11 mouse cellular contexts compared by ENCODE assay signal in genomic region chr14:47419034-47419625, GRCm38 (mm10). TPM values are rescaled to one million over a fixed set of nuclear protein-coding genes. Genes with fewer than 3 reads are reported as not detected.
A peak's percentile ranks its signal among the peaks of the same experiment; 100 is the strongest.
DNase-seq lines count a peak whose midpoint lies in the region; ATAC-seq and TF ChIP-seq lines count a peak whose summit lies in the region.
"Had no signal": no experiment of that assay in that cellular context is flagged by ENCODE, and none has a peak within 500 bp of the region (broad histone marks: within the 10 kb centered on the region; RNA-seq: fewer than 3 reads in every experiment).

No protein-coding gene starts in this region.

- peaks cover 24% of the 10 kb centered on the region for H3K36me3 ChIP-seq in heart, embryonic 13.5 days
- peaks cover 21% of the 10 kb centered on the region for H3K36me3 ChIP-seq in heart, embryonic 12.5 days
- H3K36me3 ChIP-seq in lung, embryonic 14.5 days (ENCODE audit: insufficient read depth) = peaks cover 22% of the 10 kb centered on the region
- peaks cover 14% of the 10 kb centered on the region for H3K36me3 ChIP-seq in ES-E14 (ENCODE audit: control insufficient read depth, insufficient read depth, low read length, poor library complexity, severe bottlenecking)
- peaks cover 15% of the 10 kb centered on the region; the same call in 1 of the 2 replicates for H3K36me3 ChIP-seq in limb, embryonic 15.5 days

- no peak for TF ChIP-seq CTCF in lung, embryonic 14.5 days (IDR thresholded peaks at IDR 0.05; ENCODE audit: low read depth)

- H3K9me3 ChIP-seq in heart, embryonic 13.5 days = no peaks in the 10 kb centered on the region
- H3K9me3 ChIP-seq in heart, embryonic 12.5 days (replicated peaks) = no peaks in the 10 kb centered on the region
- H3K9me3 ChIP-seq in lung, embryonic 14.5 days (ENCODE audit: low read depth, low read length) = no peaks in the 10 kb centered on the region
- H3K9me3 ChIP-seq in ES-E14 (ENCODE audit: control insufficient read depth, insufficient read depth, low read depth, low read length) = no peaks in the 10 kb centered on the region
- no peaks in the 10 kb centered on the region for H3K9me3 ChIP-seq in limb, embryonic 15.5 days

- H3K4me2 ChIP-seq in heart, embryonic 13.5 days = 0 out of 2 replicates have a peak overlapping the region, but pooled peaks have one; percentile 79
- no peak overlapping the region for H3K4me2 ChIP-seq in heart, embryonic 12.5 days
- peak overlapping the region; percentile 87 for H3K4me2 ChIP-seq in lung, embryonic 14.5 days
- no peak overlapping the region for H3K4me2 ChIP-seq in limb, embryonic 15.5 days

- H3K4me1 ChIP-seq in heart, embryonic 13.5 days = peaks cover 21% of the 10 kb centered on the region
- H3K4me1 ChIP-seq in heart, embryonic 12.5 days (replicated peaks) = peaks cover 15% of the 10 kb centered on the region
- H3K4me1 ChIP-seq in lung, embryonic 14.5 days (ENCODE audit: insufficient read depth) = 0 out of 2 replicates have a peak, but pooled peaks cover 4% of the 10 kb centered on the region
- H3K4me1 ChIP-seq in ES-E14 (ENCODE audit: control insufficient read depth in 2 of 2, insufficient read depth in 2 of 2, low read length in 2 of 2, poor library complexity in 1 of 2) = peaks cover 3 to 13% of the 10 kb centered on the region in 2 experiments; a peak in 3 of 4 replicates
- H3K4me1 ChIP-seq in limb, embryonic 15.5 days = peaks cover 24% of the 10 kb centered on the region

- no peak overlapping the region for H3K9ac ChIP-seq in heart, embryonic 13.5 days
- H3K9ac ChIP-seq in heart, embryonic 12.5 days = no peak overlapping the region
- H3K9ac ChIP-seq in lung, embryonic 14.5 days = peak overlapping the region; percentile 38; the same call in 1 of the 2 replicates
- peak overlapping the region; percentile 47; the same call in 1 of the 2 replicates for H3K9ac ChIP-seq in ES-E14 (ENCODE audit: insufficient read depth, low read depth, low read length, poor library complexity, severe bottlenecking)
- H3K9ac ChIP-seq in limb, embryonic 15.5 days = no peak overlapping the region

- ATAC-seq in heart, embryonic 13.5 days (ENCODE audit: extremely low read depth, insufficient number of reproducible peaks, low FRiP score, low TSS enrichment) = no peak
- no peak for ATAC-seq in heart, embryonic 12.5 days (ENCODE audit: insufficient number of reproducible peaks, low FRiP score)
- no peak for ATAC-seq in lung, embryonic 14.5 days (ENCODE audit: insufficient read depth)
- ATAC-seq in limb, embryonic 15.5 days (ENCODE audit: insufficient number of reproducible peaks, low FRiP score, low TSS enrichment, low read depth) = no peak
- no peak for ATAC-seq in monocyte, adult 5-6 weeks (replicated peaks; ENCODE audit: insufficient number of reproducible peaks, low FRiP score, low TSS enrichment, poor library complexity, severe bottlenecking)

- peak overlapping the region; percentile 32; the same call in 1 of the 2 replicates for H3K27ac ChIP-seq in heart, embryonic 13.5 days (replicated peaks)
- no peak overlapping the region for H3K27ac ChIP-seq in heart, embryonic 12.5 days (ENCODE audit: poor library complexity, severe bottlenecking)
- peak overlapping the region; percentile 61 for H3K27ac ChIP-seq in lung, embryonic 14.5 days (ENCODE audit: low read depth)
- no peak overlapping the region; the same call in 1 of the 2 replicates for H3K27ac ChIP-seq in ES-E14 (ENCODE audit: insufficient read depth, low read depth, low read length, poor library complexity, severe bottlenecking)
- H3K27ac ChIP-seq in limb, embryonic 15.5 days = peak overlapping the region; percentile 18; the same call in 1 of the 2 replicates

- 0 out of 2 replicates have a peak overlapping the region, but pooled peaks have one; percentile 75 for H3K4me3 ChIP-seq in heart, embryonic 13.5 days
- no peak overlapping the region for H3K4me3 ChIP-seq in heart, embryonic 12.5 days
- no peak overlapping the region for H3K4me3 ChIP-seq in lung, embryonic 14.5 days (ENCODE audit: low read depth, low read length)
- H3K4me3 ChIP-seq in ES-E14 (ENCODE audit: insufficient read depth in 1 of 2, low read depth in 1 of 2, low read length in 2 of 2, poor library complexity in 1 of 2, severe bottlenecking in 1 of 2) = peak overlapping the region; percentile 6 to 46; a peak in 2 of 4 replicates
- H3K4me3 ChIP-seq in limb, embryonic 15.5 days = no peak overlapping the region

- no peaks in the 10 kb centered on the region for H3K27me3 ChIP-seq in heart, embryonic 13.5 days (replicated peaks)
- no peaks in the 10 kb centered on the region for H3K27me3 ChIP-seq in heart, embryonic 12.5 days (replicated peaks)
- H3K27me3 ChIP-seq in lung, embryonic 14.5 days (ENCODE audit: insufficient read depth, low read length) = no peaks in the 10 kb centered on the region
- H3K27me3 ChIP-seq in limb, embryonic 15.5 days = no peaks in the 10 kb centered on the region

- in situ Hi-C loops in ES-E14 (cut with MboI; ENCODE audit: low sequenced_read_pairs in 2 of 2, unreplicated experiment in 2 of 2) = no loop called here

- WGBS in heart, embryonic 13.5 days = 77% methylated on average over 9 of the region's 9 CpGs
- 81% methylated on average over 9 of the region's 9 CpGs for WGBS in heart, embryonic 12.5 days
- 70% methylated on average over 9 of the region's 9 CpGs for WGBS in lung, embryonic 14.5 days
- 68% methylated on average over 9 of the region's 9 CpGs for WGBS in limb, embryonic 15.5 days

- no peak for DNase-seq in lung, embryonic 14.5 days
- no peak for DNase-seq in lung, postnatal 4 days
- DNase-seq in ES-E14 (ENCODE audit: low read depth, low spot score) = no peak
- no peak for DNase-seq in gastrocnemius, postnatal 10 days
- DNase-seq: cerebellum, adult 18-20 months; kidney, adult 18-20 months; right cerebral cortex, postnatal 25 days had no signal

TF ChIP-seq in ES-E14, 5 proteins besides CTCF, POLR2A, EP300 and RAD21:
- TF ChIP-seq ZC3H11A (IDR thresholded peaks at IDR 0.05; ENCODE audit: borderline replicate concordance, low read depth, low read length) (no peak), MAFK (IDR thresholded peaks at IDR 0.05; ENCODE audit: insufficient read depth, low read depth, low read length) (no peak), ZNF384 (IDR thresholded peaks at IDR 0.05; ENCODE audit: low read depth, low read length) (no peak; the same call in 1 of the 2 replicates), HCFC1 (IDR thresholded peaks at IDR 0.05; ENCODE audit: borderline replicate concordance, insufficient read depth, low read length) (no peak), CHD2 (IDR thresholded peaks at IDR 0.05; ENCODE audit: low read depth, low read length) (no peak)

RNA-seq across cellular contexts. Expression of gene Dlgap5, which starts 0.9 kb away (rescaled TPM):
- 31.0 and 33.4 TPM in 2 replicates for polyA plus RNA-seq in heart, embryonic 13.5 days (2015; fragmentation: Nextera tagmentation; extraction: Ambion mirVana)
- 45.7 and 51.8 TPM in 2 replicates for polyA plus RNA-seq in heart, embryonic 12.5 days (2016; fragmentation: Nextera tagmentation; extraction: Ambion mirVana)
- 56.0 and 58.6 TPM in 2 replicates for polyA plus RNA-seq in lung, embryonic 14.5 days (2014; fragmentation: Nextera tagmentation; extraction: Ambion mirVana)
- total RNA-seq in ES-E14 (2012; rRNA removed) = 46.8 and 68.2 TPM in 2 replicates
- 34.4 and 36.8 TPM in 2 replicates for polyA plus RNA-seq in limb, embryonic 15.5 days (2015; fragmentation: Nextera tagmentation; extraction: Ambion mirVana)
- total RNA-seq in monocyte, adult 5-6 weeks (2017) = 2.2 to 12.5 TPM (median 10.1 TPM) in 3 replicates
- 10 to 100 TPM in 1 of 2 experiments, 1 to 10 TPM in 1; 5.0 to 10.0 TPM for total RNA-seq in gastrocnemius, postnatal 10 days (2021)

RNA-seq across cellular contexts. Expression of gene Fbxo34, which starts 31.1 kb away (rescaled TPM):
- polyA plus RNA-seq in heart, embryonic 13.5 days (2015; fragmentation: Nextera tagmentation; extraction: Ambion mirVana) = 15.1 and 16.0 TPM in 2 replicates
- polyA plus RNA-seq in heart, embryonic 12.5 days (2016; fragmentation: Nextera tagmentation; extraction: Ambion mirVana) = 24.0 and 24.8 TPM in 2 replicates
- 19.5 and 23.5 TPM in 2 replicates for polyA plus RNA-seq in lung, embryonic 14.5 days (2014; fragmentation: Nextera tagmentation; extraction: Ambion mirVana)
- total RNA-seq in ES-E14 (2012; rRNA removed) = 17.0 and 36.8 TPM in 2 replicates
- 22.1 and 24.2 TPM in 2 replicates for polyA plus RNA-seq in limb, embryonic 15.5 days (2015; fragmentation: Nextera tagmentation; extraction: Ambion mirVana)
- total RNA-seq in monocyte, adult 5-6 weeks (2017) = 18.2 to 39.0 TPM (median 26.4 TPM) in 3 replicates
- 10 to 100 TPM; 12.9 to 14.4 TPM for total RNA-seq in gastrocnemius, postnatal 10 days (2021)

RNA-seq across cellular contexts. Expression of gene Lgals3, which starts 51.6 kb away (rescaled TPM):
- 2.7 and 4.3 TPM in 2 replicates for polyA plus RNA-seq in heart, embryonic 13.5 days (2015; fragmentation: Nextera tagmentation; extraction: Ambion mirVana)
- polyA plus RNA-seq in heart, embryonic 12.5 days (2016; fragmentation: Nextera tagmentation; extraction: Ambion mirVana) = 1.7 and 1.9 TPM in 2 replicates
- polyA plus RNA-seq in lung, embryonic 14.5 days (2014; fragmentation: Nextera tagmentation; extraction: Ambion mirVana) = 8.1 and 13.6 TPM in 2 replicates
- 36.9 TPM in 2 replicates for total RNA-seq in ES-E14 (2012; rRNA removed)
- polyA plus RNA-seq in limb, embryonic 15.5 days (2015; fragmentation: Nextera tagmentation; extraction: Ambion mirVana) = 277 and 298 TPM in 2 replicates
- 98.5 to 263 TPM (median 189 TPM) in 3 replicates for total RNA-seq in monocyte, adult 5-6 weeks (2017)
- total RNA-seq in gastrocnemius, postnatal 10 days (2021) = 1 to 10 TPM; 6.2 to 9.6 TPM

Comparison
In these comparisons a context has a peak if more than half of its experiments do, and no peak if none do; other contexts are left out.
1. H3K27ac ChIP-seq: peak in heart, embryonic 13.5 days (single experiment), lung, embryonic 14.5 days (single experiment) and limb, embryonic 15.5 days (single experiment); none in heart, embryonic 12.5 days (single experiment) and ES-E14 (single experiment).
2. H3K4me2 ChIP-seq: peak in heart, embryonic 13.5 days (single experiment) and lung, embryonic 14.5 days (single experiment); none in heart, embryonic 12.5 days (single experiment) and limb, embryonic 15.5 days (single experiment).
3. H3K4me3 ChIP-seq: peak in heart, embryonic 13.5 days (single experiment) and ES-E14 (2 of 2); none in heart, embryonic 12.5 days (single experiment), lung, embryonic 14.5 days (single experiment) and limb, embryonic 15.5 days (single experiment).
4. H3K9ac ChIP-seq: peak in lung, embryonic 14.5 days (single experiment) and ES-E14 (single experiment); none in heart, embryonic 13.5 days (single experiment), heart, embryonic 12.5 days (single experiment) and limb, embryonic 15.5 days (single experiment).
5. RNA of gene Lgals3, which starts 51.6 kb away (polyA plus RNA-seq): 277 to 298 TPM in limb, embryonic 15.5 days; 8.1 to 13.6 TPM in lung, embryonic 14.5 days, 2.7 to 4.3 TPM in heart, embryonic 13.5 days and 1.7 to 1.9 TPM in heart, embryonic 12.5 days; every median in the first group is over 10 times any median in the second.